Mouse (Mus musculus): ENCODE measurements around the gene Wdr77. TPM values are rescaled to one million over a fixed set of nuclear protein-coding genes. Genes with fewer than 3 reads are reported as not detected.
A peak's percentile ranks its signal among the peaks of the same experiment; 100 is the strongest.
"Not testable (repeated sequence)": the region's sequence is repeated elsewhere in the genome, so short reads cannot be mapped to it uniquely, and the experiment has no call there.

Wdr77 gene
- total and polyA plus RNA-seq, 3 experiments = 45.2 to 68.9 (median 60.0) TPM

DNA sequence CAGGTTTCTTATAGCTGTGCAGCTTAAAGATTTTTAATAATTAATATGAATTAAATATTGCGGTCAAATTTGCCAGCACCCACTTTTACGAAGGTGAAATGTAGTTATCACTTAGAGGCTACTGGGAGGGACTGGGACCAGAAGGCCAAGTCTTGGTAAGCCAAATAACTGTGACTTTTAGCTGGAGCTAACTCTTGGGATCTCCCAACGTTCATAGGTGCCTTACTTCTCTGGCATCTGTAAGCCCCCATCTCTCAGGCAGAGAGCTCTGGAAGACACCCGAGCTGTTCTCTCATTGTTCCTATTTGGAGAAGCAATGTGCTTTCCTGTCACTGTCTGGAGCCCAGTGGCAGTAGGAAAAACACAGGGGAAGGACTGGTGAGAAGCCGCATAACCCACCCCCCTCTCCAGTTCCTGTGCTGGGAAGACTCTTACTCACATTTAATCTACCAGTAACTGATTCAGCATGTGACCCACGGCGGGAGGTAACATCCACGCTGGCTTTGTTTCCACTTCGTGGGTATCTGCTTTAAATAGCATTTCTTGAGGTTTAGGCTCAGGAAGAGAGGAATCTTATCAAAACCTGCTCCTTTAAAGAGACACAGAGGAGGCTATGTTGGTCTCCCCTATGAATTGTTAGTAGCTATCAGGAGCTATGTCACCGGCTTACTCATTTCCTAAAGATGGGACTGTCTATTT is 41.4 kb upstream of the Wdr77 start:
- TF ChIP-seq TAL1 (conservative IDR thresholded peaks at IDR 0.05; ENCODE audit: low read depth, low read length) = no peak
- no peak for TF ChIP-seq POLR2AphosphoS5 (IDR thresholded peaks at IDR 0.05; ENCODE audit: insufficient replicate concordance, low read depth, low read length)
- TF ChIP-seq CTCF (IDR thresholded peaks at IDR 0.05; ENCODE audit: low read depth, low read length) = no peak
- no peak for TF ChIP-seq GATA1 (IDR thresholded peaks at IDR 0.05; ENCODE audit: borderline replicate concordance, low read length)
- TF ChIP-seq GATA2 (IDR thresholded peaks at IDR 0.05; ENCODE audit: borderline replicate concordance, low read depth, low read length) = no peak
- Histone ChIP-seq H3K9me3 (replicated peaks) (no peaks in the 10 kb centered on the region), H3K27me3 (ENCODE audit: insufficient read depth, low read length) (no peaks in the 10 kb centered on the region), H3K4me3 (ENCODE audit: low read depth, low read length) (no peak overlapping the region), H3K4me1 (ENCODE audit: insufficient read depth, low read depth, low read length) (peaks cover 74% of the 10 kb centered on the region), H3K36me3 (replicated peaks) (no peaks in the 10 kb centered on the region)
- ATAC-seq (ENCODE audit: extremely low read depth, insufficient number of reproducible peaks, low FRiP score, poor library complexity, severe bottlenecking) (no peak), DNase-seq (ENCODE audit: low spot score) (no peak)

DNA sequence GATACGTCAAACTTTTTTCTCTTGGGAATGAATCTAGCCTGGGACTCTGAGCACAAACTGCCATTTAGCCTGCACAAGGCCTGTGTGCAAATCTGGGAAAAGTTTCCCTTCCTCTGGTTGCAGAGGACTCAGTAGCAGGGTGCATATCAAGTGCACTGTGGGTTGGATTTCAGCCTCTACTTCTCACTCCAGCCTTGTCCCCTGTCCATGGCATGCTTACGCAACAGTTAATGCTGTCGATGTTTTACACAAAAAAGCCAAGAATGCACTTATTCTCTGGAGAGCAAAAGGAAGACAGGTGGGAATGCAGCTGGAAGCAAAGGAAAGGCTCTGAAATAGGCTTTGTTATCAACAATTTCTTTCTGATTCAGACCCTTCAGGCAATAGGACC is 40.8 kb upstream of the Wdr77 start:
- H3K27me3 ChIP-seq (ENCODE audit: insufficient read depth, low read length) = no peaks in the 10 kb centered on the region
- DNase-seq (ENCODE audit: low spot score) = no peak
- no peaks in the 10 kb centered on the region for H3K36me3 ChIP-seq (replicated peaks)
- peaks cover 74% of the 10 kb centered on the region for H3K4me1 ChIP-seq (ENCODE audit: insufficient read depth, low read depth, low read length)
- ATAC-seq (ENCODE audit: extremely low read depth, insufficient number of reproducible peaks, low FRiP score, poor library complexity, severe bottlenecking) = no peak
- TF ChIP-seq POLR2AphosphoS5 (IDR thresholded peaks at IDR 0.05; ENCODE audit: insufficient replicate concordance, low read depth, low read length) (no peak), TAL1 (conservative IDR thresholded peaks at IDR 0.05; ENCODE audit: low read depth, low read length) (no peak), GATA1 (IDR thresholded peaks at IDR 0.05; ENCODE audit: borderline replicate concordance, low read length) (no peak), GATA2 (IDR thresholded peaks at IDR 0.05; ENCODE audit: borderline replicate concordance, low read depth, low read length) (no peak), CTCF (IDR thresholded peaks at IDR 0.05; ENCODE audit: low read depth, low read length) (no peak)
- H3K4me3 ChIP-seq (ENCODE audit: low read depth, low read length) = no peak overlapping the region
- H3K9me3 ChIP-seq (replicated peaks) = no peaks in the 10 kb centered on the region

DNA sequence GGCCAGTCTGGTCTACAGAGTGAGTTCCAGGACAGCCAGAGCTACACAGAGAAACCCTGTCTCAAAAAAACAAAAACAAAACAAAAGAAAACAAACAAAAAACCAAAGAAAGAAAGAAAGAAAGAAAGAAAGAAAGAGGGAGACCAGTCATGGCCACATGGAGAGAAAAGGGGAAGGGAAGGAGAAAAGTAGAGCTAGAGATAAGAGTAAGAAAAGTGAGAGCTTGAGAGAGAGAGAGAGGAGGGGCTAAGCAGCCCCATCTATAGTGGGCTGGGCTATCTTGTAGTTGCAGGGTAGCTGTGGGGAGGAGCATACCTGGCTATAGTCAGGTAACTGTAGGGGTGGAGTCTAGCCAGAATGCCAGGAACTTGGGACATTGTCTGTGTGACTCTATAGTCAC is 38.4 kb upstream of the Wdr77 start:
- Histone ChIP-seq H3K4me1 (ENCODE audit: insufficient read depth, low read depth, low read length) (peaks cover 68% of the 10 kb centered on the region), H3K36me3 (replicated peaks) (peaks cover 12% of the 10 kb centered on the region)
- H3K27me3 ChIP-seq (ENCODE audit: insufficient read depth, low read length); H3K4me3 ChIP-seq (ENCODE audit: low read depth, low read length); DNase-seq (ENCODE audit: low spot score); ATAC-seq (ENCODE audit: extremely low read depth, insufficient number of reproducible peaks, low FRiP score, poor library complexity, severe bottlenecking); H3K9me3 ChIP-seq (replicated peaks): not testable (repeated sequence)

DNA sequence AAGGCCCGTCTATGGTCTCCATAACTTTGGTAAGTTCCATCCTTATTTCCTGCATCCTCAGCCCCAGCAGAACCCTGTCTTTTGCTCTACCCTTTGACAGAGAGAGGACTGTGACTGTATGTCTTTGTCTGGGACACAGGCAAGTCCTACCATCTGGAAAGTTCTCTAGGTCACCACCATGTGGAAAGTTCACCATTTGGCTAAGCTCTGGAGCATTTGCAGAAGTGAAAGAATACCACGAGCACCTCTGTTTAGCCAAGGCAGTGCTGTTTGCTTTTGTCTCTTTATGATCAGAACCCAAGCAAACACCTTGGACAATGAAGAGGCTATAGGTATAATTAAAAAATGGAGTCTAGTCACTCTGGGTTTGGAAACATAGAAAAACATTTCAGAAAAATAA is 37.2 kb upstream of the Wdr77 start:
- ATAC-seq (ENCODE audit: extremely low read depth, insufficient number of reproducible peaks, low FRiP score, poor library complexity, severe bottlenecking) (no peak), DNase-seq (ENCODE audit: low spot score) (no peak)
- H3K27me3 ChIP-seq (ENCODE audit: insufficient read depth, low read length) = no peaks in the 10 kb centered on the region
- peaks cover 70% of the 10 kb centered on the region for H3K4me1 ChIP-seq (ENCODE audit: insufficient read depth, low read depth, low read length)
- peaks cover 21% of the 10 kb centered on the region for H3K36me3 ChIP-seq (replicated peaks)
- no peak overlapping the region for H3K4me3 ChIP-seq (ENCODE audit: low read depth, low read length)
- TF ChIP-seq CTCF (IDR thresholded peaks at IDR 0.05; ENCODE audit: low read depth, low read length) (no peak), GATA2 (IDR thresholded peaks at IDR 0.05; ENCODE audit: borderline replicate concordance, low read depth, low read length) (no peak), TAL1 (conservative IDR thresholded peaks at IDR 0.05; ENCODE audit: low read depth, low read length) (no peak), GATA1 (IDR thresholded peaks at IDR 0.05; ENCODE audit: borderline replicate concordance, low read length) (no peak), POLR2AphosphoS5 (IDR thresholded peaks at IDR 0.05; ENCODE audit: insufficient replicate concordance, low read depth, low read length) (no peak)
- H3K9me3 ChIP-seq (replicated peaks) = no peaks in the 10 kb centered on the region

DNA sequence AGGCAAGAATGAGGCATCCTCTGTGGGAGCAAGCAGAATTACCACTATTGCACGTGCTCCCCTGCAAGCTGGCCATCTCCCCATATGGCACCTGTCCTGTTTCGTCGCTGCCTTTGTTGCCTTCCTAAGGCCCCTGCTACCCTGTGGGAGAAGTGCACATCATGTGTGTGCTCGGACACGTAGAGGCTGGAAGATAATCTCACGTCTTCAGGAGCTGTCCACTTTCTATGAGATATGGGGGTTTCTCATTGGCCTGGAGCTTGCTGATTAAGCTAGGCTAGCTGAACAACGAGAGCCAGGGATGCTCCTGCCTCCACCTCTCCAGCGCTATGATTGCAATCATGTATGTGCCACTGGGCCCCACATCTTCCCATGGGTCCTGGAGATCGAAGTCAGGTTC is 34.6 kb upstream of the Wdr77 start:
- TF ChIP-seq POLR2AphosphoS5 (IDR thresholded peaks at IDR 0.05; ENCODE audit: insufficient replicate concordance, low read depth, low read length) (no peak), GATA1 (IDR thresholded peaks at IDR 0.05; ENCODE audit: borderline replicate concordance, low read length) (no peak), CTCF (IDR thresholded peaks at IDR 0.05; ENCODE audit: low read depth, low read length) (no peak), GATA2 (IDR thresholded peaks at IDR 0.05; ENCODE audit: borderline replicate concordance, low read depth, low read length) (no peak), TAL1 (conservative IDR thresholded peaks at IDR 0.05; ENCODE audit: low read depth, low read length) (no peak)
- Histone ChIP-seq H3K4me3 (ENCODE audit: low read depth, low read length) (peak overlapping the region; percentile 2; the same call in 1 of the 2 replicates), H3K27me3 (ENCODE audit: insufficient read depth, low read length) (no peaks in the 10 kb centered on the region), H3K4me1 (ENCODE audit: insufficient read depth, low read depth, low read length) (peaks cover 72% of the 10 kb centered on the region), H3K9me3 (replicated peaks) (no peaks in the 10 kb centered on the region), H3K36me3 (replicated peaks) (peaks cover 42% of the 10 kb centered on the region)
- DNase-seq (ENCODE audit: low spot score) (no peak), ATAC-seq (ENCODE audit: extremely low read depth, insufficient number of reproducible peaks, low FRiP score, poor library complexity, severe bottlenecking) (peak; percentile 30)

DNA sequence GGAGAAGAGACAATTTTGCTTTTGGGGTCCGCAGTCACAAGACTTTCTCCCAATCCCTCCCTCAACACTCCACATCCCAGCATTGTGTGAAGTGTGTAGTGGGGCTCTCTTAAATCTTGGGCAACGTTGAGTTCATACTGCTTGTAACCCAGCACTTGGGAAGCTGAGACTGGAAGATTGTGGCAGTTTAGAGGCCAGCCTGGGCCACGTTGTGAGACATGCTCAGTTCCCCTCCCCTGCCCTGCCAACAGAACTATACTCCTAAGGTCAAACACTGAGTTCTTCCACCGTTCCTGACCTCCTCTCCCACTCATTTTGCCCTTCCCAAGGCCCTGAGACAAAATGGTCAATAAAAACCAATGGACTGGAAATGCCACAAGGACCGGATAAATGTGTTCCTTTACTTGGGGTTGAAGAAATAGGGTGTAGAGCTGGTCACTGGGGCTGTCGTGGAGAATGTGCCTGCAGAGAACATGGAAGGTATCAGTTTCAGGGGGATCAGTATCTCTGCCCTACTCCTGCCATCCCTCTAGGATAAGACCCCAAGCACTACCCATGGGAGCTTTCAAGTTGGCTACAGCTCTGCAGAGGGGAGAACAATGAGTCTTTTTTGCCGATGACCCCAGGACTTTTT is 31.5 kb upstream of the Wdr77 start:
- Histone ChIP-seq H3K9me3 (replicated peaks) (no peaks in the 10 kb centered on the region), H3K27me3 (ENCODE audit: insufficient read depth, low read length) (no peaks in the 10 kb centered on the region), H3K4me3 (ENCODE audit: low read depth, low read length) (no peak overlapping the region), H3K36me3 (replicated peaks) (peaks cover 48% of the 10 kb centered on the region), H3K4me1 (ENCODE audit: insufficient read depth, low read depth, low read length) (peaks cover 74% of the 10 kb centered on the region)
- no peak for TF ChIP-seq GATA1 (IDR thresholded peaks at IDR 0.05; ENCODE audit: borderline replicate concordance, low read length)
- no peak for TF ChIP-seq CTCF (IDR thresholded peaks at IDR 0.05; ENCODE audit: low read depth, low read length)
- TF ChIP-seq GATA2 (IDR thresholded peaks at IDR 0.05; ENCODE audit: borderline replicate concordance, low read depth, low read length) = no peak
- no peak for TF ChIP-seq TAL1 (conservative IDR thresholded peaks at IDR 0.05; ENCODE audit: low read depth, low read length)
- no peak for TF ChIP-seq POLR2AphosphoS5 (IDR thresholded peaks at IDR 0.05; ENCODE audit: insufficient replicate concordance, low read depth, low read length)
- ATAC-seq (ENCODE audit: extremely low read depth, insufficient number of reproducible peaks, low FRiP score, poor library complexity, severe bottlenecking) = no peak
- no peak for DNase-seq (ENCODE audit: low spot score)
